Mouse (Mus musculus): ENCODE data around the gene Olfr1030. TPM values are rescaled to one million over a fixed set of nuclear protein-coding genes. Genes with fewer than 3 reads are reported as not detected.
"Not testable (repeated sequence)": the region's sequence is repeated elsewhere in the genome, so short reads cannot be mapped to it uniquely, and the experiment has no call there.

The Olfr1030 gene
- polyA plus RNA-seq (2012; rRNA removed), result not detected in 2 replicates

GRCm38 (mm10) chr2:85978976-85979375, at the start of gene Olfr1030:
TSS of gene Olfr1030 (plus strand) at chr2:85979276.
- DNase-seq (ENCODE audit: low read depth, low spot score), result no peak
- WGBS, result 57% methylated on average over 1 of the region's 1 CpGs

GRCm38 (mm10) chr2:85950137-85950536, 28.9 kb upstream of the Olfr1030 start, which contains the start of gene Olfr1028:
TSS of gene Olfr1028 (plus strand) at chr2:85950437.
- DNase-seq (ENCODE audit: low read depth, low spot score), result no peak
- WGBS, result 71% methylated on average over 1 of the region's 1 CpGs

GRCm38 (mm10) chr2:85973595-85973994, 5.5 kb upstream of the Olfr1030 start, which contains the start of gene Olfr1029:
TSS of gene Olfr1029 (plus strand) at chr2:85973895.
- WGBS, result 87% methylated on average over 2 of the region's 2 CpGs
- DNase-seq (ENCODE audit: low read depth, low spot score), result no peak

DNA sequence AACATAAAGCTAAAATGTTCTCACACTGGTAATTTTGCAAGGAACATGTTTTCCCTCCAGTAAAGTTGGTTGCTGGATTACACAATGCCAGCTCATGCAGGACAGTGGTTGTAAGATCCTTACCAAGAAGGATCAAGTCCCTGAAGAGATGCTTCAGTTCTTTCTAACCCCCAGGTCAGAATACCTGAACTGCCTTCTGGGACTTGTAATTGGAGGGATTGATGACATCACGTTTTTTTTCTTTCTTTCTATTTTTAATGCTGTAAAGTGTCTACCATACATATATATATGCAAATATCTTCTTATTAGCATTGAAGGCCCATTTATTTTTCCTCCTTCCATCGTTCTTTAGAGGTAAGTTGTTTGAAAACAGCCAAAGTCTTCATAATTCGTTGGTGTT, 10.9 kb downstream of the Olfr1030 start, which contains the start of gene Olfr1031:
Gene Olfr1031 (plus strand): TSS at position 301 of the 400 bp plus-strand sequence.
- DNase-seq (ENCODE audit: low read depth, low spot score), result no peak
- 39% methylated on average over 3 of the region's 3 CpGs for WGBS

DNA sequence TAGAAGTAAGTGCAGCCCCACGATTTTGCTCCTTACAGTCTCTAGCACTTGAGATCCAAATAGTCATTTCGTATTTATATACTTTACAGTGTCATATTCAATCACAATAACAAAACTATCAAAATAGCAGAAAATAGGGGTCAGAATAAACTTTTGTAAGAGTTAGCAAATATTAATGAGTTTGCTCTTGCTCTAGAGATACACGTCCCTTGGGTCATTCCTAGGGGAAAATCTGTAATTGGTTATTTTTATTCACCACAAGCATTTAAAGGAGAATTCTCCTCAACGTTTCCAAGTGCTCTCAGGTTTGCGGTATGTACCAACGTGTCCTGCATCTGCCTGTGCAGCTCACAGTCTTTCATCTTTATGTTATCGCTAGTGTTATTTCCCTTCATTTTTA, 26.2 kb downstream of the Olfr1030 start, which contains the start of gene Olfr1032:
Gene Olfr1032 (plus strand): TSS at position 301 of the 400 bp plus-strand sequence.
- no peak for DNase-seq (ENCODE audit: low read depth, low spot score)
- 80% methylated on average over 7 of the region's 7 CpGs for WGBS

- WGBS, result 5% methylated on average over 11 of the region's 11 CpGs
- DNase-seq (ENCODE audit: low read depth, low spot score), result not testable (repeated sequence)
Measured at GRCm38 (mm10) chr2:86020406-86020805, 41.3 kb downstream of the Olfr1030 start, which contains the start of gene Olfr1033. TSS of gene Olfr1033 (plus strand) at chr2:86020633.

DNA sequence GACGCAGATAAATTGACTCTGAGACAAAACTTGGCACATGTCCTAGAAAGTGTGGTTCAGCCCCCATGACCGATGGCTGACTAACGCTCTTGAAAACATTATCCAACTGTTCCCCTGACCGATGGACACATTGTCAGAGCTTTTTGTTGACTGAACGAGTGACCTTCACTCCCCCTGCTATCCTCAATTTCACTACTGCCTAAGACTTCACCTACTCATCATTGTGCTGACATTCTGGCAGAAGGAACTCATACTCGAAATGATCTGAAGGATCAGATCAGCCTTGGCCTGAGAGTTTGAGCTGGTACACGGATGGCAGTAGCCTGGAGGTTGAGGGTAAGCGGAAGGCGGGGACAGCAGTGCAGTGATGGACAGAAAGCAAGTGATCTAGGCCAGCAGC, 42.4 kb downstream of the Olfr1030 start:
- 63% methylated on average over 6 of the region's 9 CpGs for WGBS
- not testable (repeated sequence) for DNase-seq (ENCODE audit: low read depth, low spot score)

Other genes with a start within 250 kb of the Olfr1030 start
- not detected in 2 replicates for gene Olfr1012, start 216.5 kb upstream of the Olfr1030 start, polyA plus RNA-seq (2012; rRNA removed)
- gene Olfr1013, start 212.2 kb upstream of the Olfr1030 start, polyA plus RNA-seq (2012; rRNA removed), result not detected in 2 replicates
- gene Olfr1014, start 206.6 kb upstream of the Olfr1030 start, polyA plus RNA-seq (2012; rRNA removed), result not detected in 2 replicates
- not detected in 2 replicates for gene Olfr1015, start 197.3 kb upstream of the Olfr1030 start, polyA plus RNA-seq (2012; rRNA removed)
- gene Olfr1016, start 176.7 kb upstream of the Olfr1030 start, polyA plus RNA-seq (2012; rRNA removed), result not detected in 2 replicates
- gene Olfr1018, start 160.8 kb upstream of the Olfr1030 start, polyA plus RNA-seq (2012; rRNA removed), result not detected in 2 replicates
- not detected in 2 replicates for gene Olfr1019, start 133.8 kb upstream of the Olfr1030 start, polyA plus RNA-seq (2012; rRNA removed)
- gene Olfr1020, start 132.2 kb upstream of the Olfr1030 start, polyA plus RNA-seq (2012; rRNA removed), result not detected in 2 replicates
- not detected in 2 replicates for gene Olfr1022, start 110.7 kb upstream of the Olfr1030 start, polyA plus RNA-seq (2012; rRNA removed)
- gene Olfr1023, start 93.6 kb upstream of the Olfr1030 start, polyA plus RNA-seq (2012; rRNA removed), result not detected in 2 replicates
- not detected in 2 replicates for gene Olfr1024, start 74.2 kb upstream of the Olfr1030 start, polyA plus RNA-seq (2012; rRNA removed)
- gene Olfr1025-ps1, start 64.1 kb upstream of the Olfr1030 start, polyA plus RNA-seq (2012; rRNA removed), result not detected in 2 replicates
- gene Olfr1026, start 57.7 kb upstream of the Olfr1030 start, polyA plus RNA-seq (2012; rRNA removed), result not detected in 2 replicates
- not detected in 2 replicates for gene Olfr1028, start 28.8 kb upstream of the Olfr1030 start, polyA plus RNA-seq (2012; rRNA removed)
- not detected in 2 replicates for gene Olfr1029, start 5.4 kb upstream of the Olfr1030 start, polyA plus RNA-seq (2012; rRNA removed)
- not detected in 2 replicates for gene Olfr1031, start 11.0 kb downstream of the Olfr1030 start, polyA plus RNA-seq (2012; rRNA removed)
- gene Olfr1032, start 26.3 kb downstream of the Olfr1030 start, polyA plus RNA-seq (2012; rRNA removed), result not detected in 2 replicates
- 0.12 and 0.34 TPM in 2 replicates for gene Olfr1033, start 41.4 kb downstream of the Olfr1030 start, polyA plus RNA-seq (2012; rRNA removed)
- gene Olfr1034, start 66.6 kb downstream of the Olfr1030 start, polyA plus RNA-seq (2012; rRNA removed), result 0.01 and 0.03 TPM in 2 replicates
- not detected in 2 replicates for gene Olfr1036, start 94.7 kb downstream of the Olfr1030 start, polyA plus RNA-seq (2012; rRNA removed)
- not detected in 2 replicates for gene Olfr1037, start 108.1 kb downstream of the Olfr1030 start, polyA plus RNA-seq (2012; rRNA removed)
- gene Olfr1039, start 156.7 kb downstream of the Olfr1030 start, polyA plus RNA-seq (2012; rRNA removed), result not detected in 2 replicates
- not detected in 2 replicates for gene Olfr1040, start 167.5 kb downstream of the Olfr1030 start, polyA plus RNA-seq (2012; rRNA removed)
- not detected in 2 replicates for gene Olfr1042, start 182.6 kb downstream of the Olfr1030 start, polyA plus RNA-seq (2012; rRNA removed)
- gene Olfr1043, start 188.2 kb downstream of the Olfr1030 start, polyA plus RNA-seq (2012; rRNA removed), result not detected in 2 replicates
- not detected in 2 replicates for gene Olfr1044, start 198.5 kb downstream of the Olfr1030 start, polyA plus RNA-seq (2012; rRNA removed)
- not detected in 2 replicates for gene Olfr52, start 206.4 kb downstream of the Olfr1030 start, polyA plus RNA-seq (2012; rRNA removed)
- not detected in 2 replicates for gene Olfr1045, start 223.7 kb downstream of the Olfr1030 start, polyA plus RNA-seq (2012; rRNA removed)
- not detected in 2 replicates for gene Olfr1046, start 240.0 kb downstream of the Olfr1030 start, polyA plus RNA-seq (2012; rRNA removed)